Mouse (Mus musculus): ENCODE results near the gene Gm20388. TPM values are rescaled to one million over a fixed set of nuclear protein-coding genes. Genes with fewer than 3 reads are reported as not detected.

Gene Gm20388
- polyA plus RNA-seq, 1 experiment from 2014 or later = not detected

DNA sequence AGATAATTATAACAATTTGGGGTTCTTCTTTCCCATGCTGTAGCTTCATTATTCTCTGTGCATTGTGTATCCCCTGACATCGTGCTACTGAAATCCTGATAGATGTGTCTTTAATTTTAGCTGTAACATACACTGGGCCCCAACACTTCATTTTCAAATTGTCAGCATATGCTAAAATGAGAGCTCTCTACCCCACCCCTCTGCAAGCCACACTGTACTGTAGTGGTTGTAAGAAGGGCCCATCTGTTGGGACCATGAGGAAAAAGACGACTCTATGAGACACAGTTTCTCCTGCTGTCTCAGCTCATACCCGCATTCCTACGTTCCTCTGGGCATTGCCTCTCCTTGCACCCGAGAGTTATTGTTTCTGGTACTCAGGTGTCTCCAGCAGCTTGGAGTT is 4226.6 kb downstream of the Gm20388 start:
- 70% methylated on average over 5 of the region's 5 CpGs for WGBS
- H3K9ac ChIP-seq = no peak overlapping the region
- no peak overlapping the region for H3K4me3 ChIP-seq
- H3K4me1 ChIP-seq = peaks cover 9% of the 10 kb centered on the region; the same call in 1 of the 2 replicates
- no peak overlapping the region for H3K4me2 ChIP-seq
- H3K36me3 ChIP-seq = no peaks in the 10 kb centered on the region
- H3K27me3 ChIP-seq = no peaks in the 10 kb centered on the region
- H3K27ac ChIP-seq = no peak overlapping the region
- no peaks in the 10 kb centered on the region for H3K9me3 ChIP-seq
- no peak for ATAC-seq (ENCODE audit: insufficient number of reproducible peaks, insufficient read depth, low FRiP score, low TSS enrichment, low read depth)

DNA sequence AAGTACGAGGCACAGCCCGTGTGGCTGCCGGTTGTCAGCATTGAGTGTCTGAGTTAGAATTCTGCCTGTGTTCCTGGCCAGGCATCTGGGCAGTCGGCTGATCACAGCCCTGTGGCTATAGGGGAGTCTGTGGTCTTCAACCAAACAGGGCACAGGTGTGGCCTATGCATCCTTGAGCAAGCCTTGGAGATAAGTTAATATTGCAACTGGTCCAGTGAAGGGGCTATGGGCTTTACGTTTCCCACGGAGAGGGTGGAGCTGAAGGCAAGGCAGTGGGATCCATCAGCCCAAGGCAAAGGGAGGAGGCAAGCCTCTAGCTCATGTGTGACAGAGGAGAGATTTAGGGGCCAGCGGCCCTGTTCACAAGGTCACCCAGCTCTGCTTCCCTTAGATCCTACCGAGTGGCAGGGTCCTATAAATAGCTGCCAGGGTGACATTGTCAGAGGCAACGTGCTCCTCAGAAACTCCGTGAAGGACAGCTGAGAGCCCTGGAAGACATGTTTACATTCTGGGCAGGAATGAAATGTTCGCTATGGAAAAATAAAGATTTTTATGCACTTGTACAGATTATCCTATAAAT is 4229.7 kb downstream of the Gm20388 start:
- H3K4me1 ChIP-seq = peaks cover 9% of the 10 kb centered on the region; the same call in 1 of the 2 replicates
- no peaks in the 10 kb centered on the region for H3K36me3 ChIP-seq
- H3K9me3 ChIP-seq = no peaks in the 10 kb centered on the region
- 74% methylated on average over 11 of the region's 11 CpGs for WGBS
- no peak overlapping the region for H3K4me2 ChIP-seq
- no peak overlapping the region for H3K4me3 ChIP-seq
- no peak overlapping the region for H3K9ac ChIP-seq
- no peaks in the 10 kb centered on the region for H3K27me3 ChIP-seq
- ATAC-seq (ENCODE audit: insufficient number of reproducible peaks, insufficient read depth, low FRiP score, low TSS enrichment, low read depth) = no peak
- no peak overlapping the region for H3K27ac ChIP-seq

DNA sequence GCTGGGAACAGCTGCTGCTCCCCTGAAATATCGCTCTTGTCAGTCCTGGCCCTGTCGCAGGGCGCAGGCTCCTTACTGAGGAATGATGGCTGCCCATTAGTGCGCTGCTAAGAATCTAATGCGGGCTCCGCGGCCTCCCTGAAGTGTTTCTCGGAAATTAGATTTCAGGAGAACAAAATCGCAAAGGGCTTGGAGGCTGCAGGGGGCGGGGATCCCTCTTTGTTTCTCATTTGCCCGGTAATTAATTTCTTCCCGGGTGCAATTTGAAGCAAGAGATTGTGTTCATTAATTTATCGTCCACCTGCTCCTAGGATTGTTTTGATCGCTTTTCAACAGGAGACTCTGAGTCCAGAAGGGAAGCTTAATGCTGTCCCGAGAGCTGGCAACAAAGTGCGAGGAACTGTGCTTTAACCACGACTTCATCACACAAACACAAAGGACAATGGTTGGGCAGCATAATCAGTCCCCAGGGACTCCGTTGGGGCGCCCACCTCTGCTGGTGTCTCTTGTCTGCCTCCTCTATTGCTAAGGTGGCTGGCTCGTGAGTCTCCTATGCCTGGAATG is 4230.3 kb downstream of the Gm20388 start:
- H3K4me1 ChIP-seq = peaks cover 9% of the 10 kb centered on the region; the same call in 1 of the 2 replicates
- H3K9ac ChIP-seq = no peak overlapping the region
- H3K4me3 ChIP-seq = no peak overlapping the region
- no peak for ATAC-seq (ENCODE audit: insufficient number of reproducible peaks, insufficient read depth, low FRiP score, low TSS enrichment, low read depth)
- no peak overlapping the region for H3K4me2 ChIP-seq
- H3K9me3 ChIP-seq = no peaks in the 10 kb centered on the region
- no peaks in the 10 kb centered on the region for H3K27me3 ChIP-seq
- WGBS = 56% methylated on average over 20 of the region's 20 CpGs
- no peak overlapping the region for H3K27ac ChIP-seq
- H3K36me3 ChIP-seq = no peaks in the 10 kb centered on the region

DNA sequence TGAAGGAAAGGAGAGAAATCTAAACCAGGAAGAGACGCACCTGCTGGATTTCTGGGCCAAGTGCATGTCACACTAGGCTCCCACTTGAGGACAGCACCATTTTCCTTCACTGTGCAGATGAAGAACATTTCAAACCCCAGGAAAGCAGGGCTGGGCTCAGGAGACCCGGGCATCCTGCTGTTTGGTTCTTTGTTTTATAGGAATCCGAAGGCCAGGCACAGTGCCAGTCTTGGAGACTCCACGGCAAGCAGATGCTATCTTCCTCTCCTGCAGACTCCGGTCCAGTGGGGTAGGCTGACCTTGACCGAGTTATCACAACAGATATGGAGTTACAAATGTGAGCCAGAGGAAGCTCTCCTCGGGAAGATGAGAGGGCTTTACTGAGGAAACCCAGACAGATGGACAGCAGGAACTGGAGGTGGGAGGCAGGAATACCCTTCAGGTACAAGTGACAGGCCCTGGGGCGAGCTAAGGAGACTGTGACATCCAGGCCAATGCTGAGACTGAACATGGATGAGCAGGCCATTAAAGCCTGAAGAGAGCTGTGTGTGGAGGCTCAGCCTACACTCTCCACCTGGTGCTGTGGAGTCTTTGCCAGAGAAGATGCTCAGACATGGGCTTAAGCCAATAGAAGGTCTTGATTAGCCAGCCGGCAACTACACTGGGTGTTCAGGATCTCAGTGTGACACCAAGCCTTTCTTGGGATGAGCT is 4231.2 kb downstream of the Gm20388 start:
- 72% methylated on average over 9 of the region's 9 CpGs for WGBS
- H3K36me3 ChIP-seq = no peaks in the 10 kb centered on the region
- no peak overlapping the region for H3K9ac ChIP-seq
- no peaks in the 10 kb centered on the region for H3K27me3 ChIP-seq
- peaks cover 9% of the 10 kb centered on the region; the same call in 1 of the 2 replicates for H3K4me1 ChIP-seq
- H3K9me3 ChIP-seq = no peaks in the 10 kb centered on the region
- no peak overlapping the region for H3K27ac ChIP-seq
- no peak overlapping the region for H3K4me2 ChIP-seq
- no peak overlapping the region for H3K4me3 ChIP-seq
- no peak for ATAC-seq (ENCODE audit: insufficient number of reproducible peaks, insufficient read depth, low FRiP score, low TSS enrichment, low read depth)

DNA sequence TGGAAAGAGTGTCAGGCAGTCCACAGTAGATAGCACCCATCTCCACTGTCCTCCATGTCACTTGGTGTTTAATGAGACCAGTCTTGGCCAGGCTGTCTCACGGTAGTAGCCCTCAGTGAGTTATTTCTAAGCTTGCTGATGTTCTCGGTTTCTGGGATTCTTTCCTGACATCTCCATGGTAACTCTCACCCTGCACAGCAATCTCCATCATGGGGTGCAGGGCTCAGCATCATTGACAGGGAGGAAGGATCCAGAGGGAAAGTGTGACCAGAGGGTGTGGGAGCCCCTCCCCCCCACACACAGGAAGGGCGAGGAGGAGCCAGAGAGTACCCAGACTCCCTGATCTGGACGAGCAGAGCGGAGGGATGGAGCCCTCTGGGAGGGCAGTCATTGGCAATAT is 4232.4 kb downstream of the Gm20388 start:
- 57% methylated on average over 5 of the region's 5 CpGs for WGBS
- Histone ChIP-seq H3K36me3 (no peaks in the 10 kb centered on the region), H3K9ac (no peak overlapping the region), H3K4me2 (no peak overlapping the region), H3K27ac (no peak overlapping the region), H3K27me3 (no peaks in the 10 kb centered on the region), H3K4me3 (no peak overlapping the region), H3K4me1 (peaks cover 9% of the 10 kb centered on the region; the same call in 1 of the 2 replicates), H3K9me3 (no peaks in the 10 kb centered on the region)
- ATAC-seq (ENCODE audit: insufficient number of reproducible peaks, insufficient read depth, low FRiP score, low TSS enrichment, low read depth) = no peak

DNA sequence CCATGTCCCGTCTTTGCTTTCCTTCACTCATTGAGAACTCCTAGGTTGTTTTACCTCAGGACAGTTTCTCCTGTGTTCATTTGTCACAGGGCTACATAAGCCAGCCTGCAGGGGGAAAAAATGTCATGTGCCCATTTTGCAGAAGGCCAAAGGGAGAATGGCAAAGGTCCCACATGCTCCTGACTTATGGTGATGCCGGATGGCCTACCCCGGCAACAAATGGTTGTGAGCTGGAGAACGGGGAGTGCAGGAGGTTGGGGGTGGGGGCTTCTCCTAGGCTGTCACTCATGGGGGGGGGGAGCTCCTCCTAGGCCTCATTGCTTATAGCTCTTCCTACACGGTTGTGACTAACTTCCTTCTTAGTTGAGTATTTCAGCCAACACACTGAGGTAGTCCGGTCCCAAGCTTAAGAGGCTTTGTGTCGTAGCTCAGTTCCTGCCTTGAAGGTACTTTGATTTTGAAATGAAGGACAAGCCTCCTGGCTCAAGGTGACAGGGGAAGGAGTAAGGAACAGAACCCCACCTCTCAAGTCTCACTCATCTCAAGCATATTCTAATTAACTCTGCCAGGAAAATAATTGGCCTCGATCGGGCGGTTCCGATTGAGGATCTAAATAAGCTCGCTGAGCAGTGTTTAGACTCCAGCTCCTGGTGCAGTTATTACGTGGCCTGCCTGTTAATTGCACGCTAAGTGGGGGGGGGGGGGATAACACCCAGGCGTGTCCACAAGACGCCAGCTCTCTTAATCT is 4233.4 kb downstream of the Gm20388 start:
- Histone ChIP-seq H3K4me3 (no peak overlapping the region), H3K4me1 (peaks cover 9% of the 10 kb centered on the region; the same call in 1 of the 2 replicates), H3K9me3 (no peaks in the 10 kb centered on the region), H3K36me3 (no peaks in the 10 kb centered on the region), H3K9ac (no peak overlapping the region), H3K4me2 (no peak overlapping the region), H3K27ac (no peak overlapping the region), H3K27me3 (no peaks in the 10 kb centered on the region)
- no peak for ATAC-seq (ENCODE audit: insufficient number of reproducible peaks, insufficient read depth, low FRiP score, low TSS enrichment, low read depth)
- 85% methylated on average over 16 of the region's 16 CpGs for WGBS

DNA sequence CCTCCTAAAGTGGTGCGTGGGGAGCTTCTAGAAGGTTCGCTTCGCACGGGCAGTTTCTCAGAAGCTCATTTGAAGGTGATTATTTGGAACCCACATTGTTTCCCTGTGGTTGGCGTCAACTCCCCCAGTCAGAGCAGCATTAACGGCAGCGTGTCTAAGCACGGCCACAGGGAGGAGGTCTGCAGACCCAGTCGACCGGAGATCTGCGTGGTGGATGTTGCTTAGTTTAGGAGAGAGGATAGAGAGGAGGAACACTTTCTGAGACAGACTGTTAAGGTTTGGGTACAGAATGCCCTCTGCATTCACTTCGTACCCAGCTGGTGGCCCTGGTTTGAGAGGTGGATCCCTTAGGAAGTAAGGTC is 4234.0 kb downstream of the Gm20388 start:
- no peak overlapping the region for H3K4me2 ChIP-seq
- no peak overlapping the region for H3K4me3 ChIP-seq
- H3K9me3 ChIP-seq = no peaks in the 10 kb centered on the region
- H3K4me1 ChIP-seq = peaks cover 9% of the 10 kb centered on the region; the same call in 1 of the 2 replicates
- no peaks in the 10 kb centered on the region for H3K36me3 ChIP-seq
- H3K27me3 ChIP-seq = no peaks in the 10 kb centered on the region
- H3K27ac ChIP-seq = no peak overlapping the region
- ATAC-seq (ENCODE audit: insufficient number of reproducible peaks, insufficient read depth, low FRiP score, low TSS enrichment, low read depth) = no peak
- 72% methylated on average over 12 of the region's 12 CpGs for WGBS
- no peak overlapping the region for H3K9ac ChIP-seq

DNA sequence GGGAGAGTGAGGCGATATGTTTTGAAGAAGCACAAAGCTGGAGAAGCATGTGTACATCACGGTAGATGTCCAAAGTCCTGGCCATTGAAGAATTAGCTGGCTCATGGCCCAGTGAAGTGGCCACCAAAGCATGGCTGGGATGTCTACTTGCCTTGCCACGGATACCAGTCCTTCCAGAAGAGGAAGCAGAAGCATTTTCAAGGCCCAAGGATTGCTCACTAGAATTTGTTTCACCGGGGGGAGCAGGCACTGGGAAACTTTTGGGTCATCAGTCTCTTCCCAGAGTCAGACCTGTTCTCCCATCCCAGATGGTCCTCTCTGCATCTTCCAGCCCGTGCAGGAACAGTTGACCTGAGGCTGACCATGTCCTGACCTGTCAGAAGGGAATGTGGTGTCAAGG is 4235.6 kb downstream of the Gm20388 start:
- Histone ChIP-seq H3K4me2 (no peak overlapping the region), H3K9me3 (no peaks in the 10 kb centered on the region), H3K9ac (no peak overlapping the region), H3K36me3 (no peaks in the 10 kb centered on the region), H3K27ac (no peak overlapping the region), H3K4me1 (no peaks in the 10 kb centered on the region), H3K4me3 (no peak overlapping the region), H3K27me3 (no peaks in the 10 kb centered on the region)
- 78% methylated on average over 5 of the region's 5 CpGs for WGBS
- ATAC-seq (ENCODE audit: insufficient number of reproducible peaks, insufficient read depth, low FRiP score, low TSS enrichment, low read depth) = no peak

DNA sequence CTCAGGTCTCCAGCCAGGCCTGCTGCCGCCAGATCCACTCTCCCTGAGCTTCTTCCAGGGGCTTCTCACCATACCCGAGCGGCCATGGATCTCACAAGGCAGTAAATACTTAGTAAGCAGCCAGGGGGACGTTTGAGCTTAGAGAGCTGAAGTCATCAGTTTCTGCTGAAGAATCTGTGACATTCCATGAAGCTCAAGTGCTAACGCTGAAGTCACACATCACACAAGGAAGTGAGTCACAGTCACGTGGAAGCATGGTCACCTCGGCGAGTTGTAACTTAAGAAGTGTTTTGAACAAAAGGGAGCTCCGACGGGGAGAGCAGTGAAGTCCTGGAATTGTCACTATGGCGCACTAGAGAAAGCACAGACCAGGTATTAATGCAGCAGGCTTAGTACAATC is 4239.4 kb downstream of the Gm20388 start:
- H3K4me3 ChIP-seq = no peak overlapping the region
- 78% methylated on average over 11 of the region's 11 CpGs for WGBS

DNA sequence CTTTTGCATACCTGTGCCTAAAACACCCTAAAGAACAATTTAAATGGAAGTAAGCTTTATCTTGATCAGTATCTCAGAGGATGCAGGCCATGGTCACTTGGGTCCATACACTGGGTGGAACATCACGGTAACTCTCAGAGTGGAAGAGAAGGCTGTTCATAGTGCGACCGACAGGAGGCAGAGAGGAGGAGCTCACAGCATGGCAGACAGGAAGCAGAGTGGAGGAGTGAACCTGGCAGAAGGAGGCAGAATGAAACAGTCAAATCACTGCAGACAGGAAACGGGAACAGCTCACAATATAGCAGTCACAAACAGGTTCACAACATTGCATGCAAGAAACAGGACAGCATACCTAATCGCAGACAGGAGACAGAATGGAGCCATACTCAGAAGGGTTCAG is 4239.9 kb downstream of the Gm20388 start:
- H3K27me3 ChIP-seq = no peaks in the 10 kb centered on the region
- WGBS = 75% methylated on average over 5 of the region's 5 CpGs
- H3K9me3 ChIP-seq = no peaks in the 10 kb centered on the region
- H3K9ac ChIP-seq = no peak overlapping the region
- no peak for ATAC-seq (ENCODE audit: insufficient number of reproducible peaks, insufficient read depth, low FRiP score, low TSS enrichment, low read depth)
- H3K4me3 ChIP-seq = no peak overlapping the region
- H3K27ac ChIP-seq = no peak overlapping the region
- H3K36me3 ChIP-seq = no peaks in the 10 kb centered on the region
- H3K4me1 ChIP-seq = no peaks in the 10 kb centered on the region
- H3K4me2 ChIP-seq = no peak overlapping the region

More for the DNA sequence above, 4239.4 kb downstream of the Gm20388 start:
- ATAC-seq (ENCODE audit: insufficient number of reproducible peaks, insufficient read depth, low FRiP score, low TSS enrichment, low read depth) = no peak
- Histone ChIP-seq H3K4me1 (no peaks in the 10 kb centered on the region), H3K9ac (no peak overlapping the region), H3K27me3 (no peaks in the 10 kb centered on the region), H3K4me2 (no peak overlapping the region), H3K27ac (no peak overlapping the region), H3K36me3 (no peaks in the 10 kb centered on the region), H3K9me3 (no peaks in the 10 kb centered on the region)

DNA sequence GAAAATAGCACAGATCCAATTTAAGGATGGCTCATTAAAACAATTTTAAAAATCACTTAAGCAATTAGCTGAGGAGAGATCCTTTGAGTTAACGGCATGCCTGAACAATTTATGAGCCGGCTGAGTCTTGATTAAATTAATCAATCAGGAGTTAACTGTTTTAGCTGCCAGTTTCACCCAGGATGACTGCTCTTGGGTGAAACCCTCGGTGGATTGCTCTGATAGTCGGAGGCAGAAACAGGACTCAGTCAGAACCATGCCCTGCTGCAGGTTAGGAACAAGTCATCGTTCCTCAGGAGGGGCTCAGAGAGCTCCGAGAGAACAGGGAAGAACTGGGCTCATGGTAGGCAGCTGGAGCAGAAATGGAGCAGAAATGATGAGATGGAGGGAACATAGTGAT is 4241.2 kb downstream of the Gm20388 start:
- H3K36me3 ChIP-seq = no peaks in the 10 kb centered on the region
- H3K4me2 ChIP-seq = no peak overlapping the region
- WGBS = 68% methylated on average over 6 of the region's 6 CpGs
- no peaks in the 10 kb centered on the region for H3K27me3 ChIP-seq
- no peak overlapping the region for H3K9ac ChIP-seq
- H3K4me1 ChIP-seq = no peaks in the 10 kb centered on the region
- H3K9me3 ChIP-seq = no peaks in the 10 kb centered on the region
- H3K27ac ChIP-seq = no peak overlapping the region
- no peak for ATAC-seq (ENCODE audit: insufficient number of reproducible peaks, insufficient read depth, low FRiP score, low TSS enrichment, low read depth)
- no peak overlapping the region for H3K4me3 ChIP-seq
